Mouse (Mus musculus) forelimb bud, embryonic 11.5 days (tissue): ENCODE results near the gene Slc51b.

ENCODE experiments used
- DNase-seq: peaks from one replicate; pipeline ENCODE4 v3.0.0-alpha.2; 2012; ENCODE audit warnings: low read depth, low spot score

Gene Slc51b

GRCm38 (mm10) chr9:65408871-65409295 lies 13.9 kb downstream of the Slc51b start:
- no peak for DNase-seq

- DNase-seq, result no peak
Measured at GRCm38 (mm10) chr9:65407861-65408260, 14.9 kb downstream of the Slc51b start.

GRCm38 (mm10) chr9:65407327-65407726 lies 15.4 kb downstream of the Slc51b start:
- DNase-seq, result no peak

- no peak for DNase-seq
Measured at GRCm38 (mm10) chr9:65405184-65405449, 17.6 kb downstream of the Slc51b start.

- DNase-seq, result no peak
Measured at GRCm38 (mm10) chr9:65404331-65405183, 18.2 kb downstream of the Slc51b start.

- DNase-seq, result no peak
Measured at GRCm38 (mm10) chr9:65399934-65400333, 22.8 kb downstream of the Slc51b start.

- peak; percentile 57 for DNase-seq
Measured at GRCm38 (mm10) chr9:65398279-65398678, 24.5 kb downstream of the Slc51b start, which contains the start of gene Rasl12. Rasl12 (plus strand) TSS chr9:65398506.

- DNase-seq, result no peak
Measured at GRCm38 (mm10) chr9:65394360-65394759, 28.4 kb downstream of the Slc51b start.

GRCm38 (mm10) chr9:65393606-65394005 lies 29.1 kb downstream of the Slc51b start:
- no peak for DNase-seq

- peak; percentile 67 for DNase-seq
Measured at GRCm38 (mm10) chr9:65392638-65393364, 30.0 kb downstream of the Slc51b start.

GRCm38 (mm10) chr9:65391613-65391964 lies 31.2 kb downstream of the Slc51b start, which contains the start of gene Kbtbd13:
Kbtbd13 (minus strand) TSS chr9:65391652.
- DNase-seq, result no peak

GRCm38 (mm10) chr9:65390752-65391612 lies 31.8 kb downstream of the Slc51b start:
- peak; percentile 43 for DNase-seq

- DNase-seq, result peak; percentile 24
Measured at GRCm38 (mm10) chr9:65386373-65387140, 36.2 kb downstream of the Slc51b start.

GRCm38 (mm10) chr9:65384276-65384675 lies 38.5 kb downstream of the Slc51b start:
- DNase-seq, result no peak

GRCm38 (mm10) chr9:65382751-65383097 lies 40.0 kb downstream of the Slc51b start:
- no peak for DNase-seq

GRCm38 (mm10) chr9:65382031-65382750 lies 40.6 kb downstream of the Slc51b start:
- DNase-seq, result no peak

GRCm38 (mm10) chr9:65381017-65381590 lies 41.7 kb downstream of the Slc51b start:
- no peak for DNase-seq

- no peak for DNase-seq
Measured at GRCm38 (mm10) chr9:65375163-65375934, 47.4 kb downstream of the Slc51b start.

- DNase-seq, result peak; percentile 23
Measured at GRCm38 (mm10) chr9:65374468-65375162, 48.1 kb downstream of the Slc51b start.
